Mouse (Mus musculus) C2C12 (cell line): ENCODE measurements around the gene Dnah7b.

Experiments
- CEBPB ChIP-seq: IDR thresholded peaks from one replicate; pipeline ENCODE4 v1.6.1; 2011; ENCODE audit warnings: low read depth, mild to moderate bottlenecking, control low read depth, moderate library complexity
- CTCF ChIP-seq: IDR thresholded peaks from one replicate; pipeline ENCODE4 v1.5.1; 2011; ENCODE audit not compliant: control insufficient read depth, insufficient read depth, insufficient read length
- FOSL1 ChIP-seq: IDR thresholded peaks from one replicate; pipeline ENCODE4 v1.8.0; 2011; ENCODE audit warnings: mild to moderate bottlenecking, low read length; ENCODE audit not compliant: poor library complexity, insufficient read depth, severe bottlenecking
- USF1 ChIP-seq: IDR thresholded peaks from one replicate; pipeline ENCODE4 v1.6.1; 2011; ENCODE audit warnings: low read depth, mild to moderate bottlenecking, control low read depth, moderate library complexity

DNA sequence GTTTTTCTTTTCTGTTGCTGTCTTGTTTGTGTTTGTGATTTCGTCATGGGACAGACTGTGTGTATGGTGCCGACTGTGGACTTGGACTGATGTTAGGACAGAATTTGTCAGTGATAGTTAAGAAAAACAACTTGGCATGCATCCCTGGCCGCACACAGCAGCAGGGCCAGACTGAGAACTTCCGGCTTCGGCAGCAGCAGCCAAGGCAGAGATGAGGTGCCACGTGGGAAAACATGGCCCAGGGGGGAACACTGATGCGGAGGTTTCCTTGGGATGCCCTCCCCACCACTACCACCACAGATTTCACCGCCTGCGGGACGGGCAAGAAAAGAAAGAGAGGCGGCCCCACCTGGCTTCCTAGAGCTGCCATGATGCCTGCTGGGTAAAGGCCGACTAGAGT is 205.8 kb downstream of the Dnah7b start:
- no peak for TF ChIP-seq CTCF
- TF ChIP-seq CEBPB = no peak
- no peak for TF ChIP-seq USF1
- no peak for TF ChIP-seq FOSL1
